Mouse (Mus musculus): ENCODE measurements around the gene Ctsw. TPM values are rescaled to one million over a fixed set of nuclear protein-coding genes. Genes with fewer than 3 reads are reported as not detected.

The Ctsw gene
- polyA plus RNA-seq (2016; fragmentation: Nextera tagmentation; extraction: Ambion mirVana), result 1.3 and 1.7 TPM in 2 replicates

DNA sequence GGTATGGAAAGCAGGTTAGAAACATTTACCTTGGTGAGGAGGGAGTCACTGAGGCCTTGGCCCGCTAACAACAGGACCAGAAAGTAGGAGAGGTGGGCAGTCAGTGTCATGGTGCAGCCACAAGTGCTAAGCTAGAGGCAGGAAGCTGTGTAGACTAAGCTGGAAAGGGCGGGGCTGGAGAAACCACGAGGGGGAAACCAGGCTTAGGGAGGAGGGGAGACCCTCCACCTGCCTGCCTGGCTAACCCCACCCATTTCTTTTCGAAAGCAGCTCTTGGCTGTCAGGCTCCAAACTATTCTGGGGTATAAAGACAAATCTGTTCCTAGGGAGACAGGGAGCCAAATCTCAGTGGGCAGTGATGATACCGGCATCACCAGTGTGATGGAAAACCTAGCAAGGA, at the start of gene Ctsw:
TSS of gene Ctsw (minus strand) at position 134 of the 400 bp plus-strand sequence.
- ATAC-seq (ENCODE audit: insufficient number of reproducible peaks, low FRiP score), result no peak

DNA sequence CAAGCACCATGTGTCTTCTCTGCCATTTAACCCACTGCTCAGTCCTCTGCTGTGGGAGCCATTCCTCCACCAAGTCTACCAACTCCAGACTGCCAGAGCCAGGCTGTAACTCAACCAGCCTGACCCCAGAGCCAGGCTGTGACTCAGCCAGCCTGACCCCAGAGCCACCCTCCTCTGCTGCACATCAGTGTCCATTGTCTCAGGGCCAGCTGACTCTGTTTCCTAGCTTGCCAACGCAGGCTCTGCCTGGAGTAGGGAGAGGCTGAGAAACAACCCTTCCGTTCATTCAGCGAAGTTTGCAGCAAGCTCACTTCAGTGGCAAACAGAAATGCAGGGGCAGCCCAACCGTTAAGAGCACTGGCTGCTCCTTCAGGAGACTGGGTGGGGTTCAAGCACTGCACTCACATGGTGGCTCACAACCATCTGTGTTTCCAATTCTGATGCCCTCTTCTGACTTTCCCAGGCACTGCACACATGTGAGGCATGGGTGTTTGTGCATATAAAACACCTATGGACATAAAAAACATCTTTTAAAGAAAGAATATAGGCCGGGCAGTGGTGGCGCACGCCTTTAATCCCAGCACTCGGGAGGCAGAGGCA, 48.7 kb upstream of the Ctsw start:
- Histone ChIP-seq H3K9ac (no peak overlapping the region), H3K36me3 (no peaks in the 10 kb centered on the region), H3K27ac (ENCODE audit: poor library complexity, severe bottlenecking) (no peak overlapping the region), H3K27me3 (replicated peaks) (no peaks in the 10 kb centered on the region), H3K4me1 (replicated peaks) (peaks cover 8% of the 10 kb centered on the region), H3K4me3 (no peak overlapping the region), H3K4me2 (no peak overlapping the region), H3K9me3 (replicated peaks) (no peaks in the 10 kb centered on the region)
- no peak for ATAC-seq (ENCODE audit: insufficient number of reproducible peaks, low FRiP score)
- 77% methylated on average over 8 of the region's 8 CpGs for WGBS

More for the DNA sequence above, at the start of gene Ctsw:
- 58% methylated on average over 5 of the region's 5 CpGs for WGBS
- Histone ChIP-seq H3K36me3 (peaks cover 44% of the 10 kb centered on the region), H3K27ac (ENCODE audit: poor library complexity, severe bottlenecking) (no peak within 1 kb of the TSS), H3K9me3 (replicated peaks) (no peaks in the 10 kb centered on the region), H3K27me3 (replicated peaks) (no peaks in the 10 kb centered on the region), H3K9ac (no peak within 1 kb of the TSS), H3K4me1 (replicated peaks) (peaks cover 23% of the 10 kb centered on the region), H3K4me2 (no peak within 1 kb of the TSS), H3K4me3 (no peak within 1 kb of the TSS)

GRCm38 (mm10) chr19:5515840-5516777, 47.8 kb upstream of the Ctsw start:
- no peak overlapping the region for H3K27ac ChIP-seq (ENCODE audit: poor library complexity, severe bottlenecking)
- H3K9ac ChIP-seq, result no peak overlapping the region
- peaks cover 16% of the 10 kb centered on the region for H3K4me1 ChIP-seq (replicated peaks)
- H3K27me3 ChIP-seq (replicated peaks), result no peaks in the 10 kb centered on the region
- no peak overlapping the region for H3K4me3 ChIP-seq
- ATAC-seq (ENCODE audit: insufficient number of reproducible peaks, low FRiP score), result no peak
- 81% methylated on average over 7 of the region's 7 CpGs for WGBS
- no peaks in the 10 kb centered on the region for H3K36me3 ChIP-seq
- no peak overlapping the region for H3K4me2 ChIP-seq
- H3K9me3 ChIP-seq (replicated peaks), result no peaks in the 10 kb centered on the region

DNA sequence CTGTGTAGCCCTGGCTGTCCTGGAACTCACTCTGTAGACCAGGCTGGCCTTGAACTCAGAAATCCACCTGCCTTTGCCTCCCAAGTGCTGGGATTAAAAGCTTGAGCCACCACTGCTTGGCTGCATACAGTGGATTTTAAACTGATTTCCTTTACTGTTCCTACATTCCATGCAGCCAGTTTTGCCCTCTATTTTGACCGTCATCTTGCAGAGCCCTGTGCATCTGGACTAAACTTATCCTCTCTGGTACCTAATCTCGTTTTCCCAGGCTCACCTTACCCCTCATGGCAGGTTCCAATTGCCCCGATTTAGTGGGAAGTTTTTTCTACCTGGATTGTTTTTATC, 44.7 kb upstream of the Ctsw start:
- Histone ChIP-seq H3K4me3 (no peak overlapping the region), H3K27me3 (replicated peaks) (no peaks in the 10 kb centered on the region), H3K9me3 (replicated peaks) (0 out of 2 replicates have a peak, but pooled peaks cover 2% of the 10 kb centered on the region), H3K27ac (ENCODE audit: poor library complexity, severe bottlenecking) (0 out of 2 replicates have a peak overlapping the region, but pooled peaks have one; percentile 2), H3K4me2 (no peak overlapping the region), H3K4me1 (replicated peaks) (peaks cover 29% of the 10 kb centered on the region), H3K9ac (no peak overlapping the region), H3K36me3 (peaks cover 2% of the 10 kb centered on the region; the same call in 1 of the 2 replicates)
- 78% methylated on average over 3 of the region's 3 CpGs for WGBS
- ATAC-seq (ENCODE audit: insufficient number of reproducible peaks, low FRiP score), result no peak

GRCm38 (mm10) chr19:5512091-5513004, 44.0 kb upstream of the Ctsw start:
- no peak overlapping the region for H3K9ac ChIP-seq
- H3K4me3 ChIP-seq, result no peak overlapping the region
- no peaks in the 10 kb centered on the region for H3K27me3 ChIP-seq (replicated peaks)
- H3K4me2 ChIP-seq, result peak overlapping the region; percentile 74; the same call in 1 of the 2 replicates
- 66% methylated on average over 12 of the region's 12 CpGs for WGBS
- 0 out of 2 replicates have a peak overlapping the region, but pooled peaks have one; percentile 2 for H3K27ac ChIP-seq (ENCODE audit: poor library complexity, severe bottlenecking)
- 0 out of 2 replicates have a peak, but pooled peaks cover 2% of the 10 kb centered on the region for H3K9me3 ChIP-seq (replicated peaks)
- peaks cover 2% of the 10 kb centered on the region; the same call in 1 of the 2 replicates for H3K36me3 ChIP-seq
- H3K4me1 ChIP-seq (replicated peaks), result peaks cover 29% of the 10 kb centered on the region
- ATAC-seq (ENCODE audit: insufficient number of reproducible peaks, low FRiP score), result no peak

- no peak overlapping the region for H3K27ac ChIP-seq (ENCODE audit: poor library complexity, severe bottlenecking)
- H3K36me3 ChIP-seq, result peaks cover 2% of the 10 kb centered on the region; the same call in 1 of the 2 replicates
- peak overlapping the region; percentile 74 for H3K4me2 ChIP-seq
- H3K4me1 ChIP-seq (replicated peaks), result peaks cover 29% of the 10 kb centered on the region
- H3K4me3 ChIP-seq, result peak overlapping the region; percentile 54
- WGBS, result 50% methylated on average over 15 of the region's 15 CpGs
- H3K9me3 ChIP-seq (replicated peaks), result 0 out of 2 replicates have a peak, but pooled peaks cover 2% of the 10 kb centered on the region
- H3K27me3 ChIP-seq (replicated peaks), result no peaks in the 10 kb centered on the region
- ATAC-seq (ENCODE audit: insufficient number of reproducible peaks, low FRiP score), result no peak
- H3K9ac ChIP-seq, result peak overlapping the region; percentile 72
These were observed 42.8 kb upstream of the Ctsw start for GRCm38 (mm10) chr19:5511074-5511632.

DNA sequence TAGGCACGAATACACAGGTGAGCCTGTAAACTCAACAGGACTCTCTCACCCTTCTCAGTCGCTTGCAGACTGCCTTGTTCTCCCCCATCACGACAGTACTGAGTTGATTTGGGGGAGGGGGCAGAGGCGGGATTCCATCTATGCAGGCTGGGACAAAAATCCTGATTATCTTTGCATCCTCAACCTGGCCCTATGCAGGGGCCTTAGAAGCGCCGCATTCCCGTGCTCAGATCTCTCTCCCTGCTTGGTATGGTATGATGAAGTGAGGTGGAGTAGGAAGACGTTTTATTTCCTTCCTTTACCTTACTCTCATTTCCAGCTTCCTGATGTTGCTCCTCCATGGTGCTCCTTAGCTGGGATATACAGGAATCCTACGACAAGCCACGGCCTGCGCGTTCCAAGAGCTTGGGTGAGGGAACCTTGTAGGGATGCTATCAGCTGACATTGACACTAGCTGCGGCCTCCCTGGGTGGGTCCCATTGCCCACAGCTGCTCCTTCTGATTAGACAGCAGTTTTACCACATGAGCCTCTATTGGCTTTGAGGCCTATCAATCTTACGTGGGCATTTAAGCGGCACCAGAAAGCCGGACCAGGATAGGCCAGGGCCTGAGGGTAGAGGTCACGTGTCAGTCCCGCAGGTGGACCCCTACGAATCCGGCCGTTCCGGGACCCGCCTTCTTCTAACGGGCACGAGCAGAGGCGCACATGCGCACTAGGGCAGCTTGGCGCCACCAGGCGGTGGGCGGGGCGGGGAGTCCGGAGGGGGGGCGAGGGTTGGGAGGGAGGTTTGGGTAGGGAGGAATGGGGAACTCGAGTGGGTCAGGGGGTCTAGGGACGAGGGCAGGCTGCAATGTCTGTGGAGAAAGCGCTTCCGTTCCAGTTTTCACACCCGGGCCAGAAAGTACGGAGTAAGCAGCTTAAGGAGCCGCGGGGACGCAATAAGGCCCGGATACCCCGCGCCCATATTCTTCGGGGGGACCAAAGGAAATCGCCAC, 42.0 kb upstream of the Ctsw start, which contains the start of gene Snx32:
TSS of gene Snx32 (minus strand) at position 508 of the 996 bp plus-strand sequence.
- peak within 1 kb of the TSS; percentile 73 for H3K9ac ChIP-seq
- H3K36me3 ChIP-seq, result peaks cover 2% of the 10 kb centered on the region; the same call in 1 of the 2 replicates
- 2% methylated on average over 47 of the region's 47 CpGs for WGBS
- H3K27me3 ChIP-seq (replicated peaks), result no peaks in the 10 kb centered on the region
- peak; percentile 100 for ATAC-seq (ENCODE audit: insufficient number of reproducible peaks, low FRiP score)
- H3K27ac ChIP-seq (ENCODE audit: poor library complexity, severe bottlenecking), result peak within 1 kb of the TSS; percentile 20; the same call in 1 of the 2 replicates
- H3K4me3 ChIP-seq, result peak within 1 kb of the TSS; percentile 54
- H3K9me3 ChIP-seq (replicated peaks), result 0 out of 2 replicates have a peak, but pooled peaks cover 2% of the 10 kb centered on the region
- H3K4me2 ChIP-seq, result peak within 1 kb of the TSS; percentile 74
- peaks cover 29% of the 10 kb centered on the region for H3K4me1 ChIP-seq (replicated peaks)

GRCm38 (mm10) chr19:5503687-5504086, 35.4 kb upstream of the Ctsw start, which contains the start of gene 1700020D05Rik:
Gene 1700020D05Rik (minus strand): TSS chr19:5503787.
- Histone ChIP-seq H3K4me3 (no peak within 1 kb of the TSS), H3K9me3 (replicated peaks) (no peaks in the 10 kb centered on the region), H3K36me3 (peaks cover 18% of the 10 kb centered on the region), H3K27me3 (replicated peaks) (no peaks in the 10 kb centered on the region), H3K4me2 (no peak within 1 kb of the TSS; the same call in 1 of the 2 replicates), H3K9ac (no peak within 1 kb of the TSS), H3K27ac (ENCODE audit: poor library complexity, severe bottlenecking) (no peak within 1 kb of the TSS), H3K4me1 (replicated peaks) (no peaks in the 10 kb centered on the region)
- no peak for ATAC-seq (ENCODE audit: insufficient number of reproducible peaks, low FRiP score)
- 46% methylated on average over 17 of the region's 17 CpGs for WGBS

- no peak overlapping the region for H3K4me3 ChIP-seq
- H3K27me3 ChIP-seq (replicated peaks), result no peaks in the 10 kb centered on the region
- ATAC-seq (ENCODE audit: insufficient number of reproducible peaks, low FRiP score), result no peak
- 81% methylated on average over 2 of the region's 2 CpGs for WGBS
- no peaks in the 10 kb centered on the region for H3K4me1 ChIP-seq (replicated peaks)
- H3K9ac ChIP-seq, result no peak overlapping the region
- no peak overlapping the region for H3K27ac ChIP-seq (ENCODE audit: poor library complexity, severe bottlenecking)
- peaks cover 49% of the 10 kb centered on the region for H3K36me3 ChIP-seq
- H3K9me3 ChIP-seq (replicated peaks), result no peaks in the 10 kb centered on the region
- no peak overlapping the region for H3K4me2 ChIP-seq
These were observed 32.1 kb upstream of the Ctsw start for GRCm38 (mm10) chr19:5500330-5500875.
